In genomic region chr6:28866206-28866605, GRCm38 (mm10) we compare ENCODE assay signal across 25 mouse cellular contexts. TPM values are rescaled to one million over a fixed set of nuclear protein-coding genes. Genes with fewer than 3 reads are reported as not detected.
"Had no signal": no experiment of that assay in that cellular context is flagged by ENCODE, and none has a peak within 500 bp of the region (broad histone marks: within the 10 kb centered on the region; RNA-seq: fewer than 3 reads in every experiment).

No protein-coding gene starts in this region.

- H3K9ac ChIP-seq: heart, embryonic 12.5 days; hindbrain, embryonic 12.5 days; hindbrain, embryonic 15.5 days; kidney, embryonic 15.5 days; limb, embryonic 13.5 days; limb, embryonic 15.5 days had no signal

- H3K36me3 ChIP-seq: heart, embryonic 10.5 days; heart, embryonic 12.5 days; hindbrain, embryonic 10.5 days; hindbrain, embryonic 12.5 days; hindbrain, embryonic 15.5 days; kidney, embryonic 15.5 days; limb, embryonic 13.5 days; limb, embryonic 15.5 days had no signal

- H3K4me3 ChIP-seq: gastrocnemius, adult 2 months; heart, embryonic 10.5 days; heart, embryonic 12.5 days; hindbrain, embryonic 10.5 days; hindbrain, embryonic 12.5 days; hindbrain, embryonic 15.5 days; kidney, embryonic 15.5 days; limb, embryonic 13.5 days; limb, embryonic 15.5 days had no signal

- DNase-seq: gastrocnemius, adult 2 months; gastrocnemius, postnatal 10 days; gastrocnemius, postnatal 25 days; heart, adult 11 months; heart, postnatal 10 days; heart, postnatal 4 days; kidney, adult 11 months; kidney, adult 2 months; kidney, adult 9 months; kidney, postnatal 14 days; kidney, postnatal 36 days; layer of hippocampus, adult 9-11 months; layer of hippocampus, postnatal 36 days; left cerebral cortex, postnatal 4 days had no signal

- H3K27ac ChIP-seq: gastrocnemius, adult 2 months; heart, embryonic 10.5 days; hindbrain, embryonic 10.5 days; hindbrain, postnatal 0 days; kidney, embryonic 15.5 days; kidney, postnatal 0 days; limb, embryonic 13.5 days; limb, embryonic 15.5 days had no signal

- H3K27me3 ChIP-seq: heart, embryonic 12.5 days; hindbrain, embryonic 12.5 days; hindbrain, embryonic 15.5 days; kidney, embryonic 15.5 days; limb, embryonic 13.5 days; limb, embryonic 15.5 days had no signal

RNA-seq across cellular contexts. Expression of gene Lrrc4, which starts 34.7 kb away (rescaled TPM):
- total RNA-seq: liver, adult 2 months had no signal
